Mouse (Mus musculus) spleen, postnatal 4 days (tissue): Measurements from ENCODE around the gene Zg16.
A peak's percentile ranks its signal among the peaks of the same experiment; 100 is the strongest.

ENCODE experiments used
- DNase-seq, 2 experiments: peaks; one replicate each; pipeline ENCODE4 v3.0.0; 2022; ENCODE audit warnings: low spot score in 2 of 2

Gene Zg16

GRCm38 (mm10) chr7:127021563-127022527 lies 65.3 kb downstream of the Zg16 start:
- peak in 1 of 2 experiments; percentile 69 for DNase-seq

- DNase-seq = peak; percentile 42 to 74
These were observed 66.1 kb downstream of the Zg16 start, which contains the start of the genes Gm42742 and Prrt2 for GRCm38 (mm10) chr7:127020901-127021562. Gene Gm42742 (minus strand): TSS chr7:127021097. Gene Prrt2 (minus strand): TSS chr7:127021211.

GRCm38 (mm10) chr7:127020491-127020890 lies 66.6 kb downstream of the Zg16 start:
- no peak for DNase-seq

- no peak for DNase-seq
These were observed 67.1 kb downstream of the Zg16 start for GRCm38 (mm10) chr7:127020031-127020430.

GRCm38 (mm10) chr7:127019306-127019960 lies 67.7 kb downstream of the Zg16 start:
- no peak for DNase-seq

GRCm38 (mm10) chr7:127018416-127019305 lies 68.5 kb downstream of the Zg16 start:
- DNase-seq = peak in 1 of 2 experiments; percentile 72

GRCm38 (mm10) chr7:127017950-127018345 lies 69.2 kb downstream of the Zg16 start:
- no peak for DNase-seq

GRCm38 (mm10) chr7:127016971-127017949 lies 69.9 kb downstream of the Zg16 start, which contains the start of gene Pagr1a:
Gene Pagr1a (minus strand): TSS chr7:127017352.
- DNase-seq = peak; percentile 97 to 99

GRCm38 (mm10) chr7:127016486-127016938 lies 70.6 kb downstream of the Zg16 start:
- no peak for DNase-seq

GRCm38 (mm10) chr7:127016481-127016485 lies 70.8 kb downstream of the Zg16 start, which contains the start of gene Pagr1b:
Gene Pagr1b (minus strand): TSS chr7:127016484.
- DNase-seq = no peak

GRCm38 (mm10) chr7:127016081-127016480 lies 71.0 kb downstream of the Zg16 start:
- DNase-seq = peak in 1 of 2 experiments; percentile 40

- no peak for DNase-seq
These were observed 72.1 kb downstream of the Zg16 start for GRCm38 (mm10) chr7:127014993-127015392.

GRCm38 (mm10) chr7:127014320-127014719 lies 72.8 kb downstream of the Zg16 start, which contains the start of gene Mvp:
Gene Mvp (minus strand): TSS chr7:127014621.
- peak; percentile 48 to 76 for DNase-seq

- DNase-seq = no peak
These were observed 73.7 kb downstream of the Zg16 start for GRCm38 (mm10) chr7:127013385-127013784.

- no peak for DNase-seq
These were observed 74.3 kb downstream of the Zg16 start for GRCm38 (mm10) chr7:127012845-127013244.

GRCm38 (mm10) chr7:127012374-127012773 lies 74.8 kb downstream of the Zg16 start:
- no peak for DNase-seq

- no peak for DNase-seq
These were observed 75.4 kb downstream of the Zg16 start for GRCm38 (mm10) chr7:127011717-127012116.

- no peak for DNase-seq
These were observed 76.1 kb downstream of the Zg16 start for GRCm38 (mm10) chr7:127011051-127011450.

GRCm38 (mm10) chr7:127009307-127010085 lies 77.6 kb downstream of the Zg16 start:
- no peak for DNase-seq
